Mouse (Mus musculus): Measurements from ENCODE around the gene Glg1.
"Not testable (repeated sequence)": the region's sequence is repeated elsewhere in the genome, so short reads cannot be mapped to it uniquely, and the experiment has no call there.

The Glg1 gene

DNA sequence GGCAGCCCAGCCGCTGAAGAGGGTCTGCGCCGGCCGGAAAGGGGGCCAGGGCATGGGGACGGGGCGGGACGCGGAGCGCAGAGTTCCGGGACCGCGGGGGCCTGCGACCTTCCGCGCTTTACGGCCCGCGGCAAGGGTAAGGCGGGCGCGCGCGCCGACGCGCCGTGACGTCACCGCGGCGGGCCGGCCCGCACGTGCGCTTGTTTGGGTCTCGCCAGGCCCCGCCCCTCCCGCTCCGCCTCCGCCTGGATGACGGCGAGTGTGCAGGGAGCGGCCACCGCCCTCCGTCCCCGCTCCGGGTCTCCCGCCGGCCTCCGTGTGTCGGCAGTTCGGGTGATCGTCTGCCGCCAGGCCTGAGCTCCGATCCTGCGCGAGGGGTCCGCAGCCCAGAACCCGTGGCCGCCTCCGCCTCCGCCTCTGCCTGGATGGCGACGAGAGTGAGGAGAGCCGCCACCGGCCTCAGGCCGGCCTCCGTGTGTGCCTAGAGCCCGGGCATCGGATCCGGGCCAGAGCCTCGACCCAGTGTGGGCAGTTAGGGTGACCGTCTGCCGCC, 113.5 kb downstream of the Glg1 start:
- peak; percentile 92 for DNase-seq (ENCODE audit: low read depth, low spot score)

DNA sequence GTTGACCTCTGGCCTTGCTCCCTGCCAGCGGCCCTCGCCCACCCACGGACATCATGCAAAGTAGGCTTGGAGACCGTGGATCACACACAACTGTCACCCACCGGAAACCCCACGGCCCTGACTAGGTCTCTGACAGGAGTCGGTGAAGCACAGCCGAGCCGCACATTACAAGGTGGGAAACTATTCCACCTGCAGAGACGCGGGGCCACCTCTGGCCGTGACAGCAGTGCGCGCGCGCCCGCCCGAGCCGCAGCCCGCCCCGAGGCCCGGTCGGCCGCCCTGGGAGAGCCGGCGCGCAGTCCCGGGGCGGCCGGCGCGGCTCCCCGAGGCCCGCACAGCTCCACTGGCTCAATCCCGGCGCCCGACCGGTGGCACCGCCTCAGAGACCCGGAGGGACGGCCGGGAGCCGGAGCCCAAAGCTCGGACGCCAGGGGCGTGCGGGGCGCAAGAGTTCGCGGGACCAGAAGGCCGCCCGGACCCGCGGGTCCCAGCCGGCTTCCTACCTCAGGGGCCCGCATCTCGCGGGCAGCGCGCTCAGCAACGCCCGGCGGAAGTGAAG, 114.0 kb downstream of the Glg1 start:
- not testable (repeated sequence) for DNase-seq (ENCODE audit: low read depth, low spot score)

DNA sequence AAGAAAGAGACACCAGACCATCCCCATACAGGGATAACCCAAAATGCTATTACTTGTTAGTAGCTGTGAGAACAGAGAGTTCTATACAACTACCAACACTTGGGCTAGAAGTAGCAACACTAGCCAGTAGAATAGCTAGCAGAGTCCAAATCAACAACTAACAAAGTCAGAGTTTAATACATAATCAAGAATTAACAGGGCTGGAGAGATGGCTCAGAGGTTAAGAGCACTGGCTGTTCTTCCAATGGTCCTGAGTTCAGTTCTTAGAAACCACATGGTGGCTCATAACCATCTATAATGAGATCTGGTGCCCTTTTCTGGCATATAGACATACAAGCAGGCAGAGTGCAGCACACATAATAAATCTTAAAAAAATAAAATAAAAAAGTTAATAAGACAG, 116.5 kb downstream of the Glg1 start:
- DNase-seq (ENCODE audit: low read depth, low spot score), result no peak

DNA sequence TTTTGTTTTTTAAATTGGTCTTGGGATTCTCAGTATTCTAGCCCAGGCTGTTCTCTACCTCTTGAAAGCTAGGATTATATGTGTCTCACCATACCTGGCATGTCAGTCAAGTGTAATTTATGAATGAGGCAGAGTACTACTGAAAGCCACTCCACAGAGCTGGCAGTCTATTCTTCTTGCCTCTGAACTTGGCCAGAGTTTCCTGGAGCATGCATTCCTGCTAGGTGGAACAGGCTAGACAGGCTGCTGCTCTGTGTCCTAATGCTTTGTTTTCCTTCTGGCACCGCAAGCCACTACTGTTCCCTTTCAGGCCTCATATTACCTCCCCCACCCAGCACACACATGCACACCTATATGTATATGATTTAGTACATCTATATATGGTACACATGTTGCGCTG, 128.3 kb downstream of the Glg1 start:
- no peak for DNase-seq (ENCODE audit: low read depth, low spot score)

DNA sequence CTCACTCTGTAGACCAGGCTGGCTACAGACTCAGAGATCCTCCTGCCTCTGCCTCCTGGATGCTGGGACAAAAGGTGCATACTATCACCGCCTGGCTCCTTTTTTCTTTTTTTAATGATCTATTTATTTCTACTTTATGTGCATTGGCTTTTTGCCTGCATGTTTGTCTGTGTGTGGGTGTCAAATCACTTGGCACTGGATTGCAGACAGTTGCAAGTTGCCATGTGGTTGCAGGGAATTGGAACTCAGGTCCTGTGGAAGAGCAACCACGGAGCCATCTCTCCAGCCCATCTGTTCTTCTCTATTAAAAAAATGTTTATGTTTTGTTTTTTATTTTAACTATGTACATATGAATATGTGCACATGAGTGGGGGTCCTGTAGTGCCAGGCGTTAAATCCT, 139.5 kb downstream of the Glg1 start:
- no peak for DNase-seq (ENCODE audit: low read depth, low spot score)

DNA sequence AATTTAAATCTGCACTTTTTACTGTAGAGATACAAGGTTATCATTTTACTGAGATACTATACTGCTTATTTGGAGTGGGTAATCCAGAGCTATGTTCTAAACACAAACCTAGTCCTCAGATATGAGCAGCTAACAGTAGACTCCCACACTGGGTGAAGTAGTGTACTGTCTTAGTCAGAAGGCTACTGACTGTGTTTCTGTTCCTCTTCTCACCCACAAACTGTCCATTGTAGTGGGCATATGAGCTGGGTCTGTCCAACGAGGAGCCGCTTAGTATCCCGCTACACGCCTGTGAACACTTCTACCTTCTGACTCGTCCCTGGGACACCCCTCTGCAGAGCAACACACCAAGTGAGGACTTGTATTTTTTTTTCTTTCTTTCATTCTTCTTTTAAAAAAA, 144.1 kb downstream of the Glg1 start:
- no peak for DNase-seq (ENCODE audit: low read depth, low spot score)

Measured in mesoderm, embryonic 11.5 days (tissue).